Mouse (Mus musculus) hindbrain, embryonic 14.5 days (tissue): ENCODE results near the gene Galnt18. TPM values are rescaled to one million over a fixed set of nuclear protein-coding genes. Genes with fewer than 3 reads are reported as not detected.

Source experiments
- ATAC-seq: fragments of 200-750 bp; cut with Nextera tagmentation; 2 replicates; pipeline ENCODE4 v1.8.0; 2017; ENCODE audit warnings: moderate number of reproducible peaks, mild to moderate bottlenecking, moderate TSS enrichment, moderate library complexity; ENCODE audit not compliant: low FRiP score
- DNase-seq: peaks from one replicate; pipeline ENCODE4 v3.0.0-alpha.2; 2015; ENCODE audit warnings: low spot score
- H3K27ac ChIP-seq: fragments of 300-500 bp; sonication (generic); 2 replicates; pipeline ENCODE4 v1.5.1; 2014; ENCODE audit warnings: mild to moderate bottlenecking, moderate library complexity
- H3K27me3 ChIP-seq: fragments of 300-500 bp; sonication (generic); 2 replicates; pipeline ENCODE4 v1.6.1; 2014; ENCODE audit warnings: mild to moderate bottlenecking, low read length, mixed read lengths; ENCODE audit not compliant: control insufficient read depth, insufficient read depth
- H3K36me3 ChIP-seq: fragments of 300-500 bp; sonication (generic); replicated peaks from 2 replicates; pipeline ENCODE4 v1.6.1; 2014; ENCODE audit not compliant: control insufficient read depth, insufficient read depth
- H3K4me1 ChIP-seq: fragments of 300-500 bp; sonication (generic); replicated peaks from 2 replicates; pipeline ENCODE4 v1.6.1; 2014; ENCODE audit warnings: antibody characterized with exemption, low read length, mixed read lengths; ENCODE audit not compliant: control insufficient read depth, insufficient read depth
- H3K4me2 ChIP-seq: fragments of 300-500 bp; sonication (generic); replicated peaks from 2 replicates; pipeline ENCODE4 v1.6.1; 2014; ENCODE audit warnings: mild to moderate bottlenecking, moderate library complexity
- H3K4me3 ChIP-seq: fragments of 300-500 bp; sonication (generic); replicated peaks from 2 replicates; pipeline ENCODE4 v1.5.1; 2014; ENCODE audit warnings: mild to moderate bottlenecking, low read length
- H3K9ac ChIP-seq: fragments of 300-500 bp; sonication (generic); 2 replicates; pipeline ENCODE4 v1.6.1; 2014
- H3K9me3 ChIP-seq: fragments of 300-500 bp; sonication (generic); 2 replicates; pipeline ENCODE4 v1.6.1; 2016; ENCODE audit warnings: low read length; ENCODE audit not compliant: control insufficient read depth
- WGBS: fragments of 180-500 bp; shearing (Covaris S2); extraction: QIAGEN DNeasy Blood & Tissue Kit; methylation state at CpG from one replicate; pipeline ENCODE4 v1.1.7; 2014; 5-methylcytosine and 5-hydroxymethylcytosine counted together
- polyA plus RNA-seq: library from polyadenylated mRNA; unstranded; fragments of >200 nt; fragmentation: Nextera tagmentation; extraction: Ambion mirVana; gene quantifications from 2 replicates; pipeline ENCODE4 v1.2.1, GENCODE M21; 2014

The Galnt18 gene
- polyA plus RNA-seq, 1 experiment from 2014 or later = 10.9 TPM

- ATAC-seq = no peak
- peaks cover 5% of the 10 kb centered on the region; the same call in 1 of the 2 replicates for H3K4me1 ChIP-seq
- H3K27ac ChIP-seq = no peak overlapping the region
- H3K27me3 ChIP-seq = no peaks in the 10 kb centered on the region
- H3K36me3 ChIP-seq = no peaks in the 10 kb centered on the region
- DNase-seq = no peak
- H3K4me2 ChIP-seq = no peak overlapping the region
- H3K9me3 ChIP-seq = no peaks in the 10 kb centered on the region
- 97% methylated on average over 3 of the region's 3 CpGs for WGBS
- no peak overlapping the region for H3K9ac ChIP-seq
- no peak overlapping the region for H3K4me3 ChIP-seq
Measured at GRCm38 (mm10) chr7:111680108-111680507, 99.7 kb downstream of the Galnt18 start.

GRCm38 (mm10) chr7:111676483-111676882 is 103.3 kb downstream of the Galnt18 start:
- Histone ChIP-seq H3K4me2 (no peak overlapping the region), H3K27me3 (no peaks in the 10 kb centered on the region), H3K4me1 (no peaks in the 10 kb centered on the region), H3K9ac (no peak overlapping the region), H3K36me3 (no peaks in the 10 kb centered on the region), H3K27ac (no peak overlapping the region), H3K9me3 (no peaks in the 10 kb centered on the region), H3K4me3 (no peak overlapping the region)
- DNase-seq = no peak
- ATAC-seq = no peak
- WGBS = 87% methylated on average over 3 of the region's 3 CpGs

- no peaks in the 10 kb centered on the region for H3K27me3 ChIP-seq
- no peaks in the 10 kb centered on the region for H3K4me1 ChIP-seq
- no peak overlapping the region for H3K27ac ChIP-seq
- H3K4me3 ChIP-seq = no peak overlapping the region
- H3K4me2 ChIP-seq = no peak overlapping the region
- WGBS = 58% methylated on average over 4 of the region's 4 CpGs
- no peak overlapping the region for H3K9ac ChIP-seq
- DNase-seq (peak; percentile 44), ATAC-seq (no peak)
- no peaks in the 10 kb centered on the region for H3K36me3 ChIP-seq
- no peaks in the 10 kb centered on the region for H3K9me3 ChIP-seq
Measured at GRCm38 (mm10) chr7:111672467-111672866, 107.3 kb downstream of the Galnt18 start.

DNA sequence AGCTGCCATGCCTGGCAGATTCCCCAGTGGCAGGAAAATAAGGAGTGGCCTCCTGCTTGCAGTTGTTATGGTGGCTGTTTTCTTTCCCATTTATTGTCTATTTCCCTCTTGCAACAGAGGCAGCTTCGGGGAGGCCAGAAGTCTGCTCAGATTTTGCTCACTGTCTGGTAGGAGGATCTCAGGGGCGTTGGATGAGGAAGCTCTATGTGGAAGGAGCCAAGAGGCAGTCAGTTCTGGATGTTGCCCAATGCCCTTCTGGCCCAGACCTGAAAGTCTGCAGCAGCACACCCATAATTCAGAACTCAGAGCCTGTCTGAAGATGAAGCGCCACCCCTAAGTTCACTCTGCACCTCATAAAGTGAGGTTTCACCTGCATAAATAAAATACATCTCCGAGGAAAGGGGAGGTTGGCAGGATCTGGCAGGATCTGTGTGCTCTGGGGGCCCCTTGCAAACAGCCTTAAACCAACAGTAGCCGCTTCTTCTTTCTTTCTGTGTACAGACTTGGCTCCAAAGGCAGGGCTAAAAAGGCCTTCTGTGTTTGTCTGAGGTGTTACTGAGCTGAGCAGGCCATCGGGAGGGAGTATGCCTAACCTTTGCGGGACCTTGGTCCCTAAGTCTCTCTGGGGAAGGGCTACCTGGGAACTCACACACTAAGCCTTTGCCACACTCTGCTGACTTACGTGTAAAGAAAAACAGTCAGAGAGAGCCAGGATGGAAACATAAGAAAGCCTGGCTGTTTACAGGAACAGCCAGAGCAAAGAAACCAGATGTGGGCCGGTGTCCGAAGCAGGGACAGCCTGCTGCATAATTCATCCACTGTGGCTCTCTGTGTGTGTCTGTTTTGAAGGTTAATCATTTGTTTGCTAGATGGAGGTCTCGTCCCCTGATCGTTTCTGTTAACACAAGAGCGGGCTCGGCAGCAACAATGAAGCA is 116.4 kb downstream of the Galnt18 start:
- Histone ChIP-seq H3K4me3 (no peak overlapping the region), H3K4me2 (no peak overlapping the region), H3K4me1 (peaks cover 10% of the 10 kb centered on the region; the same call in 1 of the 2 replicates), H3K36me3 (no peaks in the 10 kb centered on the region), H3K9ac (peak overlapping the region; percentile 14; the same call in 1 of the 2 replicates), H3K9me3 (no peaks in the 10 kb centered on the region), H3K27me3 (no peaks in the 10 kb centered on the region), H3K27ac (peak overlapping the region; percentile 21; the same call in 1 of the 2 replicates)
- ATAC-seq (no peak), DNase-seq (peak; percentile 32)
- WGBS = 58% methylated on average over 14 of the region's 14 CpGs

DNA sequence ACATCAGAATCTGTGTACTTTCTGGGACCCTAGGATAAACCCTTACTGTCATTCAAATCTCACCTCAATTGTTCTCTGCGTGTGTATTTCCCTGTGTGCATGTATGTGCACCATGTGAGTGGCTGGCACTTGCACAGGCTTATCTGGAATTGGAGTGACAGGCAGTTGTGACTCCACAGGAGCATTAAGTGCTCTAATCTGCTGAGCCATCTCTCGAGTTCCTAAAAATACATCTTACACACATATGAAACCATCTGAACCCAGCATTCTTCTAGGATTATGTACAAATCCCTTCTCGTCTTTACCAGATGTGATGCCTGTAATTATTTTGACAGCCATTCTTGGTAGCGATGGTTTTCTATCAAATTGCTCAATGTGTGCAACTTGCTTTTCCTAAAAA is 121.2 kb downstream of the Galnt18 start:
- H3K4me3 ChIP-seq = no peak overlapping the region
- 84% methylated on average over 4 of the region's 4 CpGs for WGBS

DNA sequence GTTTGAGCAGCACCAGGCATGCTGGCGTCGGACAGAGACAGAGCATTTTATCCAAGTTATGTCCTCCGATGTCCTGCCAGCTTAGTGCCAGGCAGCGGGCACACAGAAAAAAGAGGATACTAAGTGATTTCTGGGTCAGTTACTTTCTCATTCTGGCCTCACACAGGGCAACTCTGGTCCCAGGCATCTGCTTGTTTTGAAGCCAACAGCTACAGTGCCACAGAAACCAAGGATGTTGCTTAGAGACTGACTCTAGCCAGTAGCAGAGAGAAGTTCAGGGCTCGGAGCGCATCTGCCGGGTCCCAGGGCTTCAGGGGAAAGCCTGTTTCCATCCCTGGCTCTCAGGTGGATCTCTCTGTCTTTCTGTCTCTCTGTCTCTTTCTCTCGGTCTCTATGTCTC is 124.8 kb downstream of the Galnt18 start:
- Histone ChIP-seq H3K4me1 (no peaks in the 10 kb centered on the region), H3K36me3 (no peaks in the 10 kb centered on the region), H3K4me3 (no peak overlapping the region), H3K27ac (no peak overlapping the region), H3K9ac (no peak overlapping the region), H3K4me2 (no peak overlapping the region), H3K27me3 (no peaks in the 10 kb centered on the region), H3K9me3 (no peaks in the 10 kb centered on the region)
- 84% methylated on average over 8 of the region's 8 CpGs for WGBS
- DNase-seq = no peak
- no peak for ATAC-seq

More for the DNA sequence above, 121.2 kb downstream of the Galnt18 start:
- peaks cover 6% of the 10 kb centered on the region; the same call in 1 of the 2 replicates for H3K4me1 ChIP-seq
- DNase-seq (no peak), ATAC-seq (no peak)
- no peak overlapping the region for H3K9ac ChIP-seq
- no peaks in the 10 kb centered on the region for H3K36me3 ChIP-seq
- H3K4me2 ChIP-seq = no peak overlapping the region
- no peaks in the 10 kb centered on the region for H3K9me3 ChIP-seq
- no peak overlapping the region for H3K27ac ChIP-seq
- no peaks in the 10 kb centered on the region for H3K27me3 ChIP-seq

- H3K9me3 ChIP-seq = no peaks in the 10 kb centered on the region
- H3K4me3 ChIP-seq = no peak overlapping the region
- H3K4me1 ChIP-seq = no peaks in the 10 kb centered on the region
- H3K4me2 ChIP-seq = no peak overlapping the region
- H3K9ac ChIP-seq = no peak overlapping the region
- DNase-seq (no peak), ATAC-seq (no peak)
- H3K27ac ChIP-seq = no peak overlapping the region
- no peaks in the 10 kb centered on the region for H3K36me3 ChIP-seq
- no peaks in the 10 kb centered on the region for H3K27me3 ChIP-seq
Measured at GRCm38 (mm10) chr7:111654526-111654925, 125.3 kb downstream of the Galnt18 start.

- Histone ChIP-seq H3K27me3 (no peaks in the 10 kb centered on the region), H3K4me2 (no peak overlapping the region), H3K4me3 (no peak overlapping the region), H3K9me3 (no peaks in the 10 kb centered on the region), H3K27ac (no peak overlapping the region), H3K9ac (no peak overlapping the region), H3K4me1 (no peaks in the 10 kb centered on the region), H3K36me3 (no peaks in the 10 kb centered on the region)
- DNase-seq (no peak), ATAC-seq (no peak)
Measured at GRCm38 (mm10) chr7:111644362-111644761, 135.4 kb downstream of the Galnt18 start.

GRCm38 (mm10) chr7:111638899-111639298 is 140.9 kb downstream of the Galnt18 start:
- no peak overlapping the region for H3K27ac ChIP-seq
- H3K9me3 ChIP-seq = no peaks in the 10 kb centered on the region
- no peak overlapping the region for H3K4me2 ChIP-seq
- WGBS = 74% methylated on average over 2 of the region's 2 CpGs
- DNase-seq (no peak), ATAC-seq (no peak)
- no peak overlapping the region for H3K9ac ChIP-seq
- no peaks in the 10 kb centered on the region for H3K36me3 ChIP-seq
- no peak overlapping the region for H3K4me3 ChIP-seq
- H3K27me3 ChIP-seq = no peaks in the 10 kb centered on the region
- no peaks in the 10 kb centered on the region for H3K4me1 ChIP-seq
